Mouse (Mus musculus): ENCODE results near the gene Ptchd3. TPM values are rescaled to one million over a fixed set of nuclear protein-coding genes. Genes with fewer than 3 reads are reported as not detected.

Gene Ptchd3
- total RNA-seq (2014; rRNA removed): 0.07 and 0.73 TPM in 2 replicates
- not detected in 2 replicates for polyA plus RNA-seq (2015; fragmentation: Nextera tagmentation; extraction: Ambion mirVana)

DNA sequence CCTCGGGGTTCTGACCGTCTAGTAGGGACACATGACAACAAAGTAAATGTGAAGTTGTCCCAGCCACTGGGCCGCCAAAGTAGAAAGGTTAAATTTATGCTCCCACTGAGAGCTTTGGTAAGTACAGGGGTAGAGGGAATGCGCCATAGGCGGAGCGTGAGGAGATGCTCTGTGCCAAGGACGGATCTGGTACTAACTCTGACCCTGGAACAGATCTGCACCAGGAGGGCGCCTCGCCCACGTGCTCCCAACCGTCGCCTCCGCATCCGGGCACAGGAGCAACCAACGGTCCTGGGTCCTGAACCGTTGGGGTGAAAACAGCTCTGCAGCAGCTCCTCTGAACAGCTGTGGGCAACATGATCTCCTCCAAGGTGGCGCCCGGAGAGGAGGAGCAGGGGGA, at the start of gene Ptchd3:
Gene Ptchd3 (plus strand): TSS at position 301 of the 400 bp plus-strand sequence.
- Histone ChIP-seq H3K4me1 (ENCODE audit: insufficient read depth, low read length) (no peaks in the 10 kb centered on the region), H3K9me3 (ENCODE audit: low read length) (peaks cover 3% of the 10 kb centered on the region; the same call in 1 of the 2 replicates), H3K27me3 (ENCODE audit: insufficient read depth, low read length) (no peaks in the 10 kb centered on the region), H3K4me2 (ENCODE audit: low read depth, low read length) (no peak within 1 kb of the TSS), H3K36me3 (ENCODE audit: insufficient read depth, low read length) (no peaks in the 10 kb centered on the region), H3K27ac (no peak within 1 kb of the TSS), H3K9ac (replicated peaks; ENCODE audit: low read length) (no peak within 1 kb of the TSS), H3K4me3 (ENCODE audit: low read length) (no peak within 1 kb of the TSS)
- WGBS: 73% methylated on average over 18 of the region's 18 CpGs
- TF ChIP-seq CTCF (IDR thresholded peaks at IDR 0.05; ENCODE audit: low read depth): no peak
- ATAC-seq (no peak), DNase-seq (ENCODE audit: low spot score) (no peak)

GRCm38 (mm10) chr11:121781831-121782230, 48.2 kb upstream of the Ptchd3 start:
- H3K9me3 ChIP-seq (ENCODE audit: low read length): no peaks in the 10 kb centered on the region
- H3K4me1 ChIP-seq (ENCODE audit: insufficient read depth, low read length): no peaks in the 10 kb centered on the region
- TF ChIP-seq CTCF (IDR thresholded peaks at IDR 0.05; ENCODE audit: low read depth): no peak
- no peaks in the 10 kb centered on the region for H3K36me3 ChIP-seq (ENCODE audit: insufficient read depth, low read length)
- H3K27ac ChIP-seq: no peak overlapping the region
- H3K9ac ChIP-seq (replicated peaks; ENCODE audit: low read length): no peak overlapping the region
- DNase-seq (ENCODE audit: low spot score): no peak
- WGBS: 79% methylated on average over 1 of the region's 1 CpGs
- no peak for ATAC-seq
- H3K27me3 ChIP-seq (ENCODE audit: insufficient read depth, low read length): no peaks in the 10 kb centered on the region
- no peak overlapping the region for H3K4me2 ChIP-seq (ENCODE audit: low read depth, low read length)
- no peak overlapping the region for H3K4me3 ChIP-seq (ENCODE audit: low read length)

GRCm38 (mm10) chr11:121787456-121787855, 42.6 kb upstream of the Ptchd3 start:
- H3K4me2 ChIP-seq (ENCODE audit: low read depth, low read length): no peak overlapping the region
- H3K4me1 ChIP-seq (ENCODE audit: insufficient read depth, low read length): no peaks in the 10 kb centered on the region
- TF ChIP-seq CTCF (IDR thresholded peaks at IDR 0.05; ENCODE audit: low read depth): no peak
- H3K4me3 ChIP-seq (ENCODE audit: low read length): no peak overlapping the region
- H3K9me3 ChIP-seq (ENCODE audit: low read length): no peaks in the 10 kb centered on the region
- no peak for ATAC-seq
- no peak overlapping the region for H3K27ac ChIP-seq
- no peaks in the 10 kb centered on the region for H3K36me3 ChIP-seq (ENCODE audit: insufficient read depth, low read length)
- no peak for DNase-seq (ENCODE audit: low spot score)
- H3K9ac ChIP-seq (replicated peaks; ENCODE audit: low read length): no peak overlapping the region
- H3K27me3 ChIP-seq (ENCODE audit: insufficient read depth, low read length): no peaks in the 10 kb centered on the region

- DNase-seq (ENCODE audit: low spot score) (no peak), ATAC-seq (no peak)
- Histone ChIP-seq H3K4me1 (ENCODE audit: insufficient read depth, low read length) (no peaks in the 10 kb centered on the region), H3K9ac (replicated peaks; ENCODE audit: low read length) (no peak overlapping the region), H3K4me2 (ENCODE audit: low read depth, low read length) (no peak overlapping the region), H3K27ac (no peak overlapping the region), H3K9me3 (ENCODE audit: low read length) (no peaks in the 10 kb centered on the region), H3K27me3 (ENCODE audit: insufficient read depth, low read length) (no peaks in the 10 kb centered on the region), H3K4me3 (ENCODE audit: low read length) (no peak overlapping the region), H3K36me3 (ENCODE audit: insufficient read depth, low read length) (no peaks in the 10 kb centered on the region)
- WGBS: 80% methylated on average over 3 of the region's 3 CpGs
- TF ChIP-seq CTCF (IDR thresholded peaks at IDR 0.05; ENCODE audit: low read depth): no peak
Measured at GRCm38 (mm10) chr11:121789566-121789965, 40.5 kb upstream of the Ptchd3 start.

DNA sequence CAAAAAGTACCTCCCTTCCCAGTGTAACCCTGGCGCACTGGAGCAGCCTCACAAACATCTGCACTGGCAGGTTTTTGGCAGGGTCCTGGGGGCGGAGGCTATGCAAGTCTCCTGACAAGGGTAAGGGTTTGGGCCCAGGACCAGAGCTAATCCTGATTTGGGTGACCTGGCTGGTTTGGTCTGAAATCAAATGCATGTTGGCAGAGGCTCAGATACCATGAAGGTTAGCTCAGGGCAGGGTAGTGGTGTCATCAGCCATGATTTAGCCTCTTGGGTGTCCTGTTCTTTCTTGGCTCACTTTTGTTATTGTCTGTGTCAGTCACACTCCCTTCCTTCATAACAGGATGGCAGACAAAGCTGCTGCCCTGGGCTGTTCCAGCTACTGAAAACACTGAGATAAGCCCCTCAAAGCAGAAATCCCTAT, 39.4 kb upstream of the Ptchd3 start:
- H3K4me2 ChIP-seq (ENCODE audit: low read depth, low read length): no peak overlapping the region
- H3K9me3 ChIP-seq (ENCODE audit: low read length): no peaks in the 10 kb centered on the region
- no peaks in the 10 kb centered on the region for H3K4me1 ChIP-seq (ENCODE audit: insufficient read depth, low read length)
- ATAC-seq (no peak), DNase-seq (ENCODE audit: low spot score) (no peak)
- TF ChIP-seq CTCF (IDR thresholded peaks at IDR 0.05; ENCODE audit: low read depth): no peak
- no peak overlapping the region for H3K9ac ChIP-seq (replicated peaks; ENCODE audit: low read length)
- H3K27ac ChIP-seq: no peak overlapping the region
- WGBS: 76% methylated on average over 2 of the region's 2 CpGs
- no peaks in the 10 kb centered on the region for H3K36me3 ChIP-seq (ENCODE audit: insufficient read depth, low read length)
- no peak overlapping the region for H3K4me3 ChIP-seq (ENCODE audit: low read length)
- no peaks in the 10 kb centered on the region for H3K27me3 ChIP-seq (ENCODE audit: insufficient read depth, low read length)

DNA sequence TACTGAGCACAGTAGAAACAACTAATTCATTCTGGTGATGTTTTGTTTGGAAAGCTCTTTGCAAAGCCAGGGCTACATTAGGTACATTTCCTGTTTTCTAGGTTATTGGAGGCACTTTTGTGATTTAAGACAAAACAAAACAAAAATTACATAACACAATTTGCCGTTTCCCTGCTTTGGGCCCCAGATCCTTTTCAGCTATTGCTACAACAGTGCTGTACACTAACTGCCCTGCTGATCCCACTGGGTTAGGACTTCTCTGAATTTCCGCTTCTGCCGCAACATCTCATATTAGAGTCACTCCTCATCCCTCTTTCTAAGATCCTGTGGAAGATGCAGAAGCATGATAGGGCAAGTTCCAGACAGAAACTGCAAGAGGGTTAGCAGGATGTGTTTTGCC, 38.6 kb upstream of the Ptchd3 start:
- H3K9ac ChIP-seq (replicated peaks; ENCODE audit: low read length): no peak overlapping the region
- H3K9me3 ChIP-seq (ENCODE audit: low read length): no peaks in the 10 kb centered on the region
- H3K36me3 ChIP-seq (ENCODE audit: insufficient read depth, low read length): no peaks in the 10 kb centered on the region
- H3K27me3 ChIP-seq (ENCODE audit: insufficient read depth, low read length): no peaks in the 10 kb centered on the region
- no peak overlapping the region for H3K4me3 ChIP-seq (ENCODE audit: low read length)
- no peak overlapping the region for H3K27ac ChIP-seq
- 86% methylated on average over 3 of the region's 3 CpGs for WGBS
- H3K4me2 ChIP-seq (ENCODE audit: low read depth, low read length): no peak overlapping the region
- H3K4me1 ChIP-seq (ENCODE audit: insufficient read depth, low read length): no peaks in the 10 kb centered on the region
- no peak for DNase-seq (ENCODE audit: low spot score)
- no peak for ATAC-seq
- TF ChIP-seq CTCF (IDR thresholded peaks at IDR 0.05; ENCODE audit: low read depth): no peak

DNA sequence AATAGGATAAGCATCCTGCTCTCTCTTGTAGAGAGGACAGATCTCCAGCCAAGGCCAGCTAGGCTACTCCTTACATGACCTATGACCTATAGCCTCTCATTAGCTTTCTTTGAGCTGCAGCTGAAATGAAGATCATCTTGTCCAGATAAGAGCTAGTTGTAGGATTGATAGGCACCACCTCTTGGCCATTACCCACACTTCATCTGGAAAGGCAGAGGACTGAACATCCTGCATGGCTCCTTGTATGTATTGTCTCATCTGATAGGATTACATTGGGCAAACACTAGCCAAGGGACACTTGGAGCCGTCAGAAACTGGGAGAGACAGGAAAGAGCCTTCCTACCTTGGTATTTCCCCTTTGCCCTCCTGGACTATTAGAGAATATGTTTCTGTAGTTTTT, 38.1 kb upstream of the Ptchd3 start:
- no peak overlapping the region for H3K27ac ChIP-seq
- DNase-seq (ENCODE audit: low spot score) (no peak), ATAC-seq (no peak)
- no peak for TF ChIP-seq CTCF (IDR thresholded peaks at IDR 0.05; ENCODE audit: low read depth)
- H3K9me3 ChIP-seq (ENCODE audit: low read length): no peaks in the 10 kb centered on the region
- no peak overlapping the region for H3K9ac ChIP-seq (replicated peaks; ENCODE audit: low read length)
- H3K4me3 ChIP-seq (ENCODE audit: low read length): no peak overlapping the region
- no peak overlapping the region for H3K4me2 ChIP-seq (ENCODE audit: low read depth, low read length)
- 82% methylated on average over 1 of the region's 1 CpGs for WGBS
- H3K4me1 ChIP-seq (ENCODE audit: insufficient read depth, low read length): no peaks in the 10 kb centered on the region
- no peaks in the 10 kb centered on the region for H3K27me3 ChIP-seq (ENCODE audit: insufficient read depth, low read length)
- H3K36me3 ChIP-seq (ENCODE audit: insufficient read depth, low read length): no peaks in the 10 kb centered on the region

All from hindbrain, postnatal 0 days (tissue).